Mouse (Mus musculus) heart, adult 18-20 months (tissue): ENCODE measurements around the gene Trabd. TPM values are rescaled to one million over a fixed set of nuclear protein-coding genes. Genes with fewer than 3 reads are reported as not detected.

ENCODE experiments used
- DNase-seq, 2 experiments: peaks; one replicate each; pipeline ENCODE4 v3.0.0; 2021 to 2022; ENCODE audit warnings: mixed read lengths in 1 of 2
- total RNA-seq, 2 experiments: library from RNA; stranded (reverse); gene quantifications; 2 replicates each; pipeline ENCODE4 v1.2.3; 2021

The Trabd gene
- total RNA-seq, 2 experiments from 2014 or later = 46.6 to 56.5 TPM

- peak in 1 of 2 experiments; percentile 71 for DNase-seq
Observed at GRCm38 (mm10) chr15:89076156-89076731, 1.3 kb downstream of the Trabd start.

GRCm38 (mm10) chr15:89078208-89078836, 3.4 kb downstream of the Trabd start:
- peak; percentile 54 to 66 for DNase-seq

GRCm38 (mm10) chr15:89083906-89084305, 9.0 kb downstream of the Trabd start:
- no peak for DNase-seq

DNA sequence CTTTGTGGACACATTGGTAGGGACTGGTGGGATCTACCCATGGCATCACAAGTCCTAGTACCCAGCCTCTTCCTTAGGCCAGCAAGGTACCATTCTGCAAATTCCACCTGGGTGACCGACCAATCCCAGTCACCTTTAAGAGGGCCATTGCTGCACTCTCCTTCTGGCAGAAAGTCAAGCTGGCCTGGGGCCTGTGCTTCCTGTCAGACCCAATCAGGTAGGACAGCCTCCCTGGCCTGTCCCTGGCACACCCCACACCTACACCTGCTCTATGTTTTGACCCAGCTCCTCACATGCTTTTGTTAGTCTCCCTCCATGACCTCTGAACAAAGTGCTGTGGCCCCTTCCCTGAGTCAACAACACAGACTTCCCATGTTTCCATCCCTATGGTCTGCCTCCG, 9.9 kb downstream of the Trabd start:
- DNase-seq = no peak

DNA sequence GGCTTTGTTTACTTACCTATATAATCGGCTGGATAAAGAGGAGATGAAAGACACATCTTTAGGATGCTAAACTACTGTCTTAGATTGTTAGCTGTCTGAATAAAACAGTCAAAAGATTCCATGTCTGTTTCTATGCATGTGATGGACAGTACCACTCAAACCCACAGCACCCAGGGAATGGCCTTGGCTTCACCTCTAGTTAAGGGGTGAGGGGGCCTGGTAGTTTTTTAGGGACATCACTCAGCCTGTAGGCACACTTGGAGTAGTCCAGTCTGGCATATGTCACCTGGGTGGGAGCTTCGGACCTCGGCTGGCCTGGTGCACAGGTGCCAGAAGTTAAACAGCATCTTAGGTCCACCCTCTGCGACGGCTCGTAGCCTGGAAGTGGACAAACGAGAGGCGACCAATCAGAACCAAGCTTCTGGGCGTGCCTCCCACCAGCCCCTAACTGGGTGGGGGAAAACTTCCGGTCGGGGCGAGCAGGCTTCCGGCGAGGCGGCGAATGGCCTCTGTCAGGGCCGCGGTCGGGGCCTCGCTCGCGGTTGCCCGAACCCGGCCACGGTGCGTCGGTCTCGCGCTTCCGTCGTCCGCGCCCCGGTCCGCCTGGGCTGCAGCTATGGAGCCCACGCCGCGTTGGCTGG, 13.8 kb downstream of the Trabd start, which contains the start of gene Selenoo:
Gene Selenoo (plus strand): TSS at position 478 of the 641 bp plus-strand sequence.
- peak; percentile 94 to 96 for DNase-seq

DNA sequence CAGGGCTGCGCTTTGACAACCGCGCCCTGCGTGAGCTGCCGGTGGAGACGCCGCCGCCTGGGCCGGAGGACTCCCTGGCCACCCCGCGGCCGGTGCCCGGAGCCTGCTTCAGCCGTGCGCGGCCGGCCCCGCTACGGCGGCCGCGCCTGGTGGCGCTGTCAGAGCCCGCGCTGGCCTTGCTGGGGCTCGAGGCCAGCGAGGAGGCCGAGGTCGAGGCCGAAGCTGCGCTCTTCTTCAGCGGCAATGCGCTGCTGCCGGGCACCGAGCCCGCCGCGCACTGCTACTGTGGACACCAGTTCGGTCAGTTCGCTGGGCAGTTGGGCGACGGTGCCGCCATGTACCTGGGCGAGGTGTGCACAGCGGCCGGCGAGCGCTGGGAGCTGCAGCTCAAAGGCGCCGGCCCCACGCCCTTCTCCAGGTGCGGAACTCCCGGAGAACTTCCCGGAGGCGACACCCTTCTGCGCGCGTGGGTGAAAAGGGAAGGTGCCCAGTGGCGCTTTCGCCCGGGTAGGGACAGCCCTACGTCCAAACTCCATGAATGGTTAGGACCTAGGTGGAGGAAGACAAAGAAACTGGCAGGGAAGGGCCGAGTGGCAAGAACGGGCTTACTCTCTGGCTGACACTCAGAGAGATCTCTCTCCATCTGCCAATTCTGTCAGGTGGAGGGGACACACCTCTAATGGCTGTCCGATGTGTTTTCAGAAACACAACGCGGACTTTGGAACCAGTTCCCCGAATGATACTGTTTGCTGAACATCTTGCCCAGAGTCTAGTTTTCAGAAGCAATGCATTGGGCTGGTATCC, 14.5 kb downstream of the Trabd start:
- DNase-seq = no peak

- no peak for DNase-seq
Observed at GRCm38 (mm10) chr15:89090662-89091061, 15.7 kb downstream of the Trabd start.

GRCm38 (mm10) chr15:89092181-89092580, 17.3 kb downstream of the Trabd start:
- no peak for DNase-seq

- DNase-seq = no peak
Observed at GRCm38 (mm10) chr15:89097450-89097849, 22.5 kb downstream of the Trabd start.

GRCm38 (mm10) chr15:89098616-89099015, 23.7 kb downstream of the Trabd start:
- DNase-seq = no peak

DNA sequence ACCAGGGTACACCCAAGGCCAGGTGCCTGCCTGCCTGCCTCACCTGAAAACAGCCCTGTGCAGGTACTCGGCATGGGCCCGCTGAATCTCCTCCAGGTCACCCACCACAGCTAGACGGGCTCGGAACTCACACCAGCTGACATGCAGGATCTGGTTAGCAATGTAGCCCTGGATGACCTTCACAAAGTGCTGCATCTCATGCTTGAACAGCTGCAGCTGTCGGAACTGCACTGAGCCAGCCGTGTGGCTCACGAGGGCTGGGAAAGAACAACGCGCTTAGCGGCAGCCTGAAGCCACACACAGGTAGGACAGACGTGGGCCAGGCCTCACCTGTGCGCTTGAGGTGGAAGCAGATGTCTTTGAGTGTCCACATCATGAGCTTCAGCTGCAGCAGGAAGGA, 25.9 kb downstream of the Trabd start:
- no peak for DNase-seq

DNA sequence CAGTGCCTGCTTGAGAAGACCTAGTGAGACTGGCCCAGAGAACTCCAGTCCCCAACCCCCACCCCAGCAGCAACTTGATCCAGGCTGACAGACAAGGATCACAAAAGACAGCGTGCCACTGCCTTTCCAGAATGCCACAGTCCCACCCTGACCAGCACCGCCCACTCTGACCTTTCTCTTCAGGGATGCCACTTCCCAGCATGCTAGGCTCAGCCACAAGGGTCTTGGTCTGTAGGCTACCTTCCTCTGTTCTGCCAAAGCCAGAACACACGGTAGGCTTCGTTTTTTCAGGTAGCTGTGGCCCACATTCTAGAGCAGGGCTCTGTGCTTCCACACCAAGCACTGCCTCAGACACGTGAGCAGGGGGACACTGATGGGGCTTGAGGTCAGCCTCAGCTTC, 27.7 kb downstream of the Trabd start:
- DNase-seq = no peak

DNA sequence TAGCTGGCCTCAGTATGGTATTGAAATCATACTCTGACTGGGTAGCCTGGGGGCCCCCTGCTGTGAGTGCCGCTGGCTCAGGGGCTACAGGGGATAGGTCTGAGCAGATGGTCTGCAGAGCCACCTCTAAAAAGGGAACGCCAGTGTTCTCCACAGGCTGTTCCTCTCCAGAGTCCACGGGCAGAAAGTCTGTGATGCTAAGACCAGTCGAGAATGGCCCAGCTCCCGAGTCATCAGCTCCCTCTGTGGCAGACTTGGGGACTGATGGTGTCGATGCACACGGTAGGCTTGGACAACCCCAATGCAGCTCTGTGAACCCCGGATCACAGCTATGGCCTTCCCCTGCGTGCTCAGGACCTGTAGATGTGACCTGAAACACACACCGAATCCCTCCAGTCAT, 29.0 kb downstream of the Trabd start:
- no peak for DNase-seq

GRCm38 (mm10) chr15:89104425-89104824, 29.5 kb downstream of the Trabd start:
- DNase-seq = no peak

DNA sequence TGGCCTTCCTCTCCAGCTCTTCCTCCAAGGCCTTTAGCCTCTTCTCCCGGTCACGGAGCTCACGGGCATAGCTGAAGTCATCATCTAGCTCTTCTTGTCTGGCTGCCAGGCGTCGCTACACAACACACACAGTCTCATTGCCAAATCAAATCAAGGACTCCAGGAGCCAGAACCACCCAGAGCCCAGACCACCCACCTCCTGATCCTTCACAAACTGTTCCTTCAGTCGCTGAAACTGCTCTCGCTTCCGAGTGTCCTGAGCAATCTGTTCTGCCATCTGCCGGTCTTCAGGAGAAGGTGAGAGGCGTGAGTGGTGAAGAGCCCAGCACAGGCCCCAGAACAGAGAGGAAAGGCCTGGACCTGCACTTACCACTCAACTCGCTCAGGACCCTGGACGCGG, 31.1 kb downstream of the Trabd start:
- no peak for DNase-seq

- DNase-seq = no peak
Observed at GRCm38 (mm10) chr15:89106976-89107375, 32.1 kb downstream of the Trabd start.

- DNase-seq = peak; percentile 57
Observed at GRCm38 (mm10) chr15:89110147-89110546, 35.2 kb downstream of the Trabd start.

DNA sequence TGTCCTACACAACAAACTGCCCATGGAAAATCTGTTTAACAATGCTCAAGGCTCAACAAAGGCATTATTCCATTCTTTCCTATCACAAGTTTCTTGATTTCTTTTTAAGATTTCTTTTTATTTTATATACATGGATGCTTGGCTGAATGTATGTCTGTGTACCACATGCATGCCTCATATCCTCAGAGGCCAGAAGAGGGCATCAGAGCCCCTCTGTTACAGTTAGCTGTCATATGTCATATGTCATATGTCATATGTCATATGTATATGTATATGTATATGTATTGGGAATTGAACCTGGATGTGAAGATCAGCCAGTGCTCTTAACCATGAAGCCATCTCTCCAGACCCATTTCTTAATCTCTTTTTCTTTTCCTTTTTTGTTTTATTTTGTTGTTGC, 43.1 kb downstream of the Trabd start:
- no peak for DNase-seq

GRCm38 (mm10) chr15:89122649-89123366, 47.9 kb downstream of the Trabd start, which contains the start of gene Tubgcp6:
Tubgcp6 (minus strand) TSS chr15:89123112.
- DNase-seq = peak; percentile 95 to 98

GRCm38 (mm10) chr15:89123595-89123994, 48.7 kb downstream of the Trabd start:
- DNase-seq = no peak

GRCm38 (mm10) chr15:89124312-89124711, 49.4 kb downstream of the Trabd start:
- DNase-seq = no peak

GRCm38 (mm10) chr15:89125351-89125750, 50.4 kb downstream of the Trabd start:
- no peak for DNase-seq
